Mouse (Mus musculus): ENCODE measurements around the gene Gramd2. TPM values are rescaled to one million over a fixed set of nuclear protein-coding genes. Genes with fewer than 3 reads are reported as not detected.
A peak's percentile ranks its signal among the peaks of the same experiment; 100 is the strongest.

The Gramd2 gene
- polyA plus RNA-seq, 1 experiment from 2014 or later: 0.20 TPM

GRCm38 (mm10) chr9:59667904-59668303, 12.0 kb upstream of the Gramd2 start:
- DNase-seq (ENCODE audit: low spot score): no peak

DNA sequence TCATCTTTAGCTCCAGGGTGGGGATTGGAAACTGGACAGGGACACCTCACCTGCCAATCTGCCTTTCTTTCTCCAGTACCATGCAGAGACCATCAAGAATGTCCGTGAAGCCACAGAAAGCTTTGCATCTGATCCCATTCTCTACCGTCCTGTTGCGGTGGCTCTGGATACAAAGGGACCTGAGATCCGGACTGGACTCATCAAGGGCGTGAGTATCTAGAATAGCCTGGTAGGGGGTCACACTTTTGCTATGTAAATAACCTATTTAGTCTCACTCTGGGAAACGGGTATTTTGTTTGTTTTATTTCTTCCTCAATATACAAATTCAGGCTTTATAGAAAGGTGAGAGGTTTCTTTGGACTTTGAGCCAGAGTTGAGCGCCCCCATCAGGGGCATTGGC, 11.5 kb upstream of the Gramd2 start:
- DNase-seq (ENCODE audit: low spot score): no peak

DNA sequence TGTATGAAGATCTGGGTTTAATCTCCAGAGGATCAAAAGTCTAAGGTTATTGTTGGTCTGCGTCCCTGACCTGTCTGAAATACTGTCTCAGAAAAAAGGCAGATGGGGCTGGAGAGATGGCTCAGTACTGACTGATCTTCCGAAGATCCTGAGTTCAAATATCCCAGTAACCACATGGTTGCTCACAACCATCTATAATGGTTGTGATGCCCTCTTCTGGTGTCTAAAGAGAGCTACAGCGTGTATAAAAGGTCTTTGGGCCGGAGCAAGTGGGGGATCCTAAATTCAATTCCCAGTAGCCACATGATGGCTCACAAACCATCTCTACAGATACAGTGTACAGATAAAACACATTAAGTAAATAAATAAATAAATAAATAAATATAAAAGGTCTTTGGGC, 10.8 kb upstream of the Gramd2 start:
- no peak for DNase-seq (ENCODE audit: low spot score)

- no peak for DNase-seq (ENCODE audit: low spot score)
Observed at GRCm38 (mm10) chr9:59672195-59672894, 7.6 kb upstream of the Gramd2 start.

- no peak for DNase-seq (ENCODE audit: low spot score)
Observed at GRCm38 (mm10) chr9:59673427-59673826, 6.5 kb upstream of the Gramd2 start.

- no peak for DNase-seq (ENCODE audit: low spot score)
Observed at GRCm38 (mm10) chr9:59675598-59675997, 4.3 kb upstream of the Gramd2 start.

- peak; percentile 29 for DNase-seq (ENCODE audit: low spot score)
Observed at GRCm38 (mm10) chr9:59678313-59678712, 1.6 kb upstream of the Gramd2 start.

GRCm38 (mm10) chr9:59680534-59680875, 561 bp downstream of the Gramd2 start:
- DNase-seq (ENCODE audit: low spot score): no peak

DNA sequence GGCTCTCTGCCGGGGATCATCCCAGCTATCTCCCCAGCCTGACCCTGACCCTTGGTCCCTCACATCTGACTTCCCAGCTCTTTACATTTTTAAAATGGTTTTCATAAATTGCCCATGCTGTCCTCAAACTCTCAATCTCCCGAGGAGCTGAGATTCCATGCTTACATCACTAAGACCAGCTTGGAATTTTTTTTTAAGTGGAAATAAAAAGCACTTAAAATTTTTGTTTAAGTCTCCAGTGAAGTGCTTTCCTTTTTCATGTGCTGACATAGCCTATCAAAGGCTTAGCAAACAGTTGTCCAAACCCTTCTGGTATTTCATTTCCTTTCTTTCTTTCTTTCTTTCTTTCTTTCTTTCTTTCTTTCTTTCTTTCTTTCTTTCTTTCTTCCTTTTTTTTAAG, 4.1 kb downstream of the Gramd2 start:
- no peak for DNase-seq (ENCODE audit: low spot score)

GRCm38 (mm10) chr9:59687416-59688046, 7.6 kb downstream of the Gramd2 start:
- DNase-seq (ENCODE audit: low spot score): no peak

GRCm38 (mm10) chr9:59691635-59692094, 11.7 kb downstream of the Gramd2 start:
- no peak for DNase-seq (ENCODE audit: low spot score)

DNA sequence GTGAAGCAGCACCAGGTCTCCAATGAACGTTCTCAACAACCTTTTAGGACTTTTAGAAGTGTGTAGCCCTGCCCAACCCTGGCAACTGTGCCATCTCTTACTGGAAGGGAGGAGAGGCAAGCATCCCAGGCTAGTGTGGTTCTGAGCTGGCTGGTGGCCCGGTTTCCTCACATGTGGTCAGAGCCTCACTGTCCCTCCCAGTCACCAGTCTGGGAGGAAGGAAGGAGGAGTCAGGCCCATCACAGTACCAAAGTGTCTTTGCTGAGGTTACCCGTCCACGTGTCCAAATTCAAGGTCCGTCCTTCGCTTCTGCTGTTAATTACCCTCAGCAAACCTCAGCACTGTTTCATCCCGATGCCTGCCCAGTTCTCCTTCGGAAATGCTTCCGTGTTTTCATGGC, 12.2 kb downstream of the Gramd2 start:
- no peak for DNase-seq (ENCODE audit: low spot score)

DNA sequence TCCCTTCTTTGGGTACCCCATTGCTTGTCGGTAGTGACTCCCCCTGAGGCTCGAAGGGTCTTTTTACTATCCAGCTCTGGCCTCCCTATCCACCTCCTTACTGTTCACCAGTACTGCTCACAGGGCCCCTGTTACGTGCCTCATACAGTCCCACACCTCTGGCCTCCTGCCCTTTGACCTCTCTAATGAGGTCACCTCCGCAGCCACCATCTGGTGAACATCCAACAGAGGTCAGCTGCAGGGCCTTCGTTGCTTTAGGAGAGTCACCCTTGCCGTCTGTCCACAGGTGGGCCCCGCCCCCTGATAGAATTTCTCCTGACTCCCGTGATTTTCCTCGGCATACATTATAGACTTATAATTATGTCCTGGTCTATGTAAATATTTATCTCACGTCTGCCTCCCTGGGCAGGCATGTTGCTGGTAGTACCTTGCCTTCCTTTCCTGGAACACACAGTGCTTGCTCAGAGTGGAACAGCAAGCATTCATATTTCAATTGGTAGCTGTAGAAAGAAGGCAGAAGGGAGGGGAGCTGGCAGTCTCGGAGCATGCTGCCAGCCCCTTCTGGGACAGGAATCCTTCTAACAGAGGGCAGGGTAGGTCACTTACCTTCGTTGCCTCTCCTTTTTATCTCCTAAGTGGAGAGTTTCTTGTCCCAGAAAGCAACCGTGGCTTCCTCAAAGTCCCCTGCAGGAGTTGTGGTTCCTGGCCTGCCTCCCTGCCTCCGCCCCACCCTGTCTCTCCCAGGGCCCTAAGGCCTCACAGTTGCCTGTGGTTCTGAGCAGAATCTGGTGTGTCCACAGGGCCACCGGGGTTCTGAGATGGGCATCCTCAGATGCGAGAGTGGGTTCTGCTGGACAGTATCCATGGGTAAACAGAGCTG, 14.9 kb downstream of the Gramd2 start:
- no peak for DNase-seq (ENCODE audit: low spot score)

- no peak for DNase-seq (ENCODE audit: low spot score)
Observed at GRCm38 (mm10) chr9:59695451-59695813, 15.5 kb downstream of the Gramd2 start.

- no peak for DNase-seq (ENCODE audit: low spot score)
Observed at GRCm38 (mm10) chr9:59696381-59696780, 16.4 kb downstream of the Gramd2 start.

GRCm38 (mm10) chr9:59701094-59701493, 21.1 kb downstream of the Gramd2 start:
- DNase-seq (ENCODE audit: low spot score): no peak

- DNase-seq (ENCODE audit: low spot score): no peak
Observed at GRCm38 (mm10) chr9:59703099-59703498, 23.2 kb downstream of the Gramd2 start.

DNA sequence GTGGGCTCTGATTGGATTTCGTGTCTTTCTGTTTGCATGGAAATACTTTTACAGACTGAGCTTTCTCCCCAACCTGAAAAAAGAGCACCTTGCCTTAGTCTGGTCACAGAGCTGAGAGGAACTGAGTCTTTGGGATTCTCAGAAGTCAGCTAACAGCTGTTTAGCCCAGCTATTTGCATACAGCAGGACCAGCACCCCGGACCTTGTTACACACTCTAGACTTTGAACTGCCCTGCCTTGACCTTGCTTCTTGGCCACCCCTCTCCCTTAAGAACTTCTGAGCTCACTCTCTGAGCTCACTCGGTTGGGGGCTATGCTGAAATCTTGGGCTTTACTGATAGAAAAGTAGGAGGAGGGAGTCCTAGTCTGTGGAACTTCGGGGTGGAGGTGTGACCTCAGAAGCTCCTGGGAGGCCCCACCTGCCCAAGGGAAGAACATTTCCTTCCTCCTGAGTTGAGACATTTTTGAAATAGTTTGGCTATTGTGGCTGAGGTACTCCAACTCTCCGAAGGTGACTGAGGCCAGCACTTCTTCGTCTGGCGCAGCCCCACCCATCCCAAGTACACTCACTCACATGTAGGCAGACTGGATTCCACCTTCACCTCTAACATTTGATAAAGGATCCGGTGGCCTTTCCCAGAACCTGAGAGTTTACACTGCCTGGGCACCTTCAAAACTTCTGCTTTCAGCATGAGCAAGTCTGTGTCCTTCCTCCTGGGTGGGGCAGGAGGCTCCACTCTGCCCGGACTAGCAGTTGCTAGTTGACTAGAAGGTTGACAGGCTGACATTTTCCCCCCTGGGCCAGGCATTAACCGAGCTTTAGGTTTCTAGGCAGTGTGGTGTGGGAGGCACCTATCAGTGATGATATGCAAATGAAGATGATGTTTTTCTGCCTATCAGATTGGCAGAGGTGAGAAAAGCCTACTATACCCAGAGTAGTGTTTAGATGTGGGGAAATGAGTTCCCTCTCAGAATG, 27.2 kb downstream of the Gramd2 start:
- peak; percentile 29 for DNase-seq (ENCODE audit: low spot score)

GRCm38 (mm10) chr9:59709225-59709624, 29.3 kb downstream of the Gramd2 start:
- DNase-seq (ENCODE audit: low spot score): no peak

GRCm38 (mm10) chr9:59716275-59716898, 36.4 kb downstream of the Gramd2 start:
- no peak for DNase-seq (ENCODE audit: low spot score)

GRCm38 (mm10) chr9:59718237-59718636, 38.3 kb downstream of the Gramd2 start:
- no peak for DNase-seq (ENCODE audit: low spot score)

All from thymus, postnatal 0 days (tissue).